Mouse (Mus musculus): ENCODE measurements around the gene Gfra4.

- TF ChIP-seq CTCF (IDR thresholded peaks at IDR 0.05; ENCODE audit: low read depth, low read length), result no peak
- no peak for TF ChIP-seq POLR2AphosphoS5 (IDR thresholded peaks at IDR 0.05; ENCODE audit: insufficient replicate concordance, low read depth, low read length)
- TF ChIP-seq TAL1 (conservative IDR thresholded peaks at IDR 0.05; ENCODE audit: low read depth, low read length), result no peak
These were observed 13.6 kb downstream of the Gfra4 start for GRCm38 (mm10) chr2:131029065-131029935.

All from G1E (cell line).